15 mouse cellular contexts compared by ENCODE assay signal in the genomic region with DNA sequence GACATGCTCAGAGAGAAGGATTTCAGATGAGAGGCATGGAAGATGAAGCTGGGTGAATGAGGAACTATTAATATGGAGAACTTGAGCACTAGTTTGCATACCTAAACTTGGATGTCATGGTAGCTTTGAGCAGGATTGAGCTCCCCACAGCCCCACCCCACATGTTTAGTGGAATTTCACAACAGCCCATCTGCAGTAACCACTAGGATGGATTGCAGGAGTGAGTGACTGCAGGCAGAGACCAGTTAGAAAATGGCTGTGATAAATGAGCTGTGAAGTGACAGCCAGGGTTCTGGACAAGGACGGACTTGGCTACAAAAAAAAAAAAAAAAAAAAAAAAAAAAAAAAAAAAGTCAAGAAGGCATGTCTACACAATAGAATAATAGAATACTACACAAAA.
DNase-seq lines count a peak whose midpoint lies in the region; ATAC-seq and TF ChIP-seq lines count a peak whose summit lies in the region.
"Had no signal": no experiment of that assay in that cellular context is flagged by ENCODE, and none has a peak within 500 bp of the region (broad histone marks: within the 10 kb centered on the region; RNA-seq: fewer than 3 reads in every experiment).

No protein-coding gene starts in this region.

- no peak for TF ChIP-seq CTCF in bone marrow macrophage, adult 2 months (IDR thresholded peaks at IDR 0.05; ENCODE audit: low read depth, low read length)
- TF ChIP-seq CTCF in left cerebral cortex, adult 2 months (IDR thresholded peaks at IDR 0.05), result no peak

- no peaks in the 10 kb centered on the region for H3K9me3 ChIP-seq in kidney, embryonic 15.5 days (replicated peaks)
- H3K9me3 ChIP-seq: liver, embryonic 13.5 days; midbrain, embryonic 13.5 days; neural tube, embryonic 13.5 days had no signal

- intact Hi-C loops in left cerebral cortex, adult 2 months (cut with DNase I), result no loop called here

- no peak for TF ChIP-seq POLR2A in bone marrow macrophage, adult 2 months (IDR thresholded peaks at IDR 0.05; ENCODE audit: borderline replicate concordance, low read depth, low read length)

- peaks cover 25% of the 10 kb centered on the region for H3K4me1 ChIP-seq in kidney, embryonic 15.5 days
- peaks cover 12% of the 10 kb centered on the region for H3K4me1 ChIP-seq in bone marrow macrophage, adult 2 months (ENCODE audit: control insufficient read depth, insufficient read depth, low read length)
- H3K4me1 ChIP-seq: liver, embryonic 13.5 days; midbrain, embryonic 13.5 days; neural tube, embryonic 13.5 days had no signal

- DNase-seq in kidney, adult 11 months, result peak; percentile 6
- DNase-seq in MN1 (ENCODE audit: low spot score), result peak; percentile 29
- no peak for DNase-seq in left cerebral cortex, adult 2 months (ENCODE audit: extremely low spot score in 1 of 2, low spot score in 2 of 2)
- DNase-seq in right cerebral cortex, adult 2 months (ENCODE audit: low spot score in 2 of 2), result no peak
- DNase-seq: cerebellum, postnatal 10 days; kidney, postnatal 4 days; liver, embryonic 13.5 days; right cerebral cortex, adult 18-20 months; thymus, adult 2 months had no signal

- no peak overlapping the region for H3K4me3 ChIP-seq in kidney, embryonic 15.5 days (replicated peaks)
- no peak overlapping the region for H3K4me3 ChIP-seq in bone marrow macrophage, adult 2 months (ENCODE audit: insufficient read depth, low read length)
- no peak overlapping the region for H3K4me3 ChIP-seq in macrophage (ENCODE audit: inconsistent target)
- H3K4me3 ChIP-seq in left cerebral cortex, adult 2 months, result no peak overlapping the region
- H3K4me3 ChIP-seq: liver, embryonic 13.5 days; midbrain, embryonic 13.5 days; neural tube, embryonic 13.5 days had no signal

- no peak overlapping the region for H3K9ac ChIP-seq in kidney, embryonic 15.5 days
- H3K9ac ChIP-seq: liver, embryonic 13.5 days; midbrain, embryonic 13.5 days; neural tube, embryonic 13.5 days had no signal

- no peak for ATAC-seq in kidney, embryonic 15.5 days (replicated peaks; ENCODE audit: low FRiP score)
- ATAC-seq: hindbrain, embryonic 16.5 days; midbrain, embryonic 13.5 days had no signal

- 6% methylated on average over 1 of the region's 1 CpGs for WGBS in kidney, embryonic 15.5 days
- no CpG with 5 or more reads among the region's 1 CpGs for WGBS in macrophage (ENCODE audit: missing documents)

- no peak overlapping the region for H3K4me2 ChIP-seq in kidney, embryonic 15.5 days
- H3K4me2 ChIP-seq: liver, embryonic 13.5 days; midbrain, embryonic 13.5 days; neural tube, embryonic 13.5 days had no signal

- no peaks in the 10 kb centered on the region for H3K27me3 ChIP-seq in kidney, embryonic 15.5 days
- H3K27me3 ChIP-seq: liver, embryonic 13.5 days; midbrain, embryonic 13.5 days; neural tube, embryonic 13.5 days had no signal

- H3K79me2 ChIP-seq in macrophage (ENCODE audit: inconsistent target), result no peaks in the 10 kb centered on the region

- H3K36me3 ChIP-seq in kidney, embryonic 15.5 days, result no peaks in the 10 kb centered on the region
- no peaks in the 10 kb centered on the region for H3K36me3 ChIP-seq in macrophage (ENCODE audit: inconsistent target)
- H3K36me3 ChIP-seq: liver, embryonic 13.5 days; midbrain, embryonic 13.5 days; neural tube, embryonic 13.5 days had no signal

- no peak overlapping the region for H3K27ac ChIP-seq in kidney, embryonic 15.5 days
- peak overlapping the region; percentile 96 for H3K27ac ChIP-seq in bone marrow macrophage, adult 2 months (ENCODE audit: insufficient read depth, low read depth, low read length)
- H3K27ac ChIP-seq in macrophage, result peak overlapping the region; percentile 76
- no peak overlapping the region for H3K27ac ChIP-seq in left cerebral cortex, adult 2 months
- H3K27ac ChIP-seq: liver, embryonic 13.5 days; midbrain, embryonic 13.5 days; neural tube, embryonic 13.5 days had no signal

Comparison
In these comparisons a context has a peak if more than half of its experiments do, and no peak if none do; other contexts are left out.
1. DNase-seq: peak in kidney, adult 11 months (single experiment) and MN1 (single experiment); none in left cerebral cortex, adult 2 months (0 of 2) and right cerebral cortex, adult 2 months (0 of 2).
2. H3K27ac ChIP-seq: peak in bone marrow macrophage, adult 2 months (single experiment) and macrophage (single experiment); none in kidney, embryonic 15.5 days (single experiment) and left cerebral cortex, adult 2 months (single experiment).